Mouse (Mus musculus) frontal cortex, adult 2 months (tissue): ENCODE measurements around the gene Eif1ax. TPM values are rescaled to one million over a fixed set of nuclear protein-coding genes. Genes with fewer than 3 reads are reported as not detected.
A peak's percentile ranks its signal among the peaks of the same experiment; 100 is the strongest.
"Not testable (repeated sequence)": the region's sequence is repeated elsewhere in the genome, so short reads cannot be mapped to it uniquely, and the experiment has no call there.

Experiments used
- DNase-seq, 2 experiments: peaks; one replicate each; pipeline ENCODE4 v3.0.0; 2022; ENCODE audit warnings: low spot score in 1 of 2; ENCODE audit errors: extremely low spot score in 1 of 2
- polyA plus RNA-seq: library from polyadenylated mRNA; depleted of rRNA; stranded (reverse); fragments of >200 nt; gene quantifications from 2 replicates; pipeline ENCODE4 v1.2.3, GENCODE M21; 2012; rRNA removed

Gene Eif1ax
- 53.7 and 59.2 TPM in 2 replicates for polyA plus RNA-seq

GRCm38 (mm10) chrX:159371831-159372752 is at the start of gene Eif1ax:
Gene Eif1ax (plus strand): TSS chrX:159372178.
- DNase-seq: peak; percentile 14 to 48

DNA sequence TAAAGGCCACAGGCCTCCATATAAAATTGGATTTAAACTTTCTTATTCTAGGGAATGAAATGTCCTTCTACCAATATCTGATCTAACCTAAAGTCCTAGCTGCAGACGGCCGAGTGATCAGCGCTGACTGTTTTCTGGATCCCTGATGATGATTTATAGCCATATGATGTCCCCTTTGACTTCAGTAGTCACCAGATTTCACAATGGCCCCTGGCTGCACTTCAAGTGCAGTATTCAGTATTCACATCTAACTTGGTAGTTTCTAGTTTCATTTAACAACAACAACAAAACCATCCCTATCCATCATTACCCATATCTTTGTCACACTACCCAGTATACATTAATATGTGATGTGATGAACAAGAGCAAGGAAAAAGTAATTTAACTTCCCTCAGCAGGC is 7.5 kb upstream of the Eif1ax start:
- DNase-seq: no peak

- no peak for DNase-seq
Observed at GRCm38 (mm10) chrX:159372753-159373144, 771 bp downstream of the Eif1ax start.

- no peak for DNase-seq
Observed at GRCm38 (mm10) chrX:159387105-159387504, 15.1 kb downstream of the Eif1ax start.

- DNase-seq: no peak
Observed at GRCm38 (mm10) chrX:159388953-159389352, 17.0 kb downstream of the Eif1ax start.

DNA sequence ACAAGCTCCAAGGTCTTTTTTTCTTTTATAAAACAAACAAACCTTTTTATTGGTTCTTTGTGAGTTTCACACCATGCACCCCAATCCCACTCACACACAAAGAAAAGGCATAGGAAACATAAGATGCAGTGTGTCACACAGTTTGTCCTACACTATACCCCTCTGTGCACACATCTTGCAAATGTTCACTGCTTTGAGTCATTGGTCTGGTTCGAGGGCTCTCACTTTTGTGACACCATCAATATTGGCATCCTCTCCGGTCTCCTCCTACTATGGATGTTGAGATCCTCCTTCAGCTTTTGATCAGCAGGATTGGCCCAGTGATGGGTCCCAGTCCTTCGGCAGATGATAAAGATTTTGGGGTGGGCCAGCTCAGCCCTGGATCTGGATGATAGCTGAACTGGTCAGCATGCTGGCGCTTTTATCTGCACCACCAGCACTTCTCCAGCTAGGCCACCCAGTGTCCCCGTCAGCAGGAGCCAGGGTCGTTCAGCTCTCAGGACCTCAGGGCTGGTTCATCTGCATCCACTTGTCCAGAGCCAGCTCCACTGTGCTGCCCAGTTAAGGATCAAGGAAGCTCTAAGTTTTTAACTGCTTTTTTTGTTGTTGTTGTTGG is 18.5 kb downstream of the Eif1ax start:
- DNase-seq: no peak

DNA sequence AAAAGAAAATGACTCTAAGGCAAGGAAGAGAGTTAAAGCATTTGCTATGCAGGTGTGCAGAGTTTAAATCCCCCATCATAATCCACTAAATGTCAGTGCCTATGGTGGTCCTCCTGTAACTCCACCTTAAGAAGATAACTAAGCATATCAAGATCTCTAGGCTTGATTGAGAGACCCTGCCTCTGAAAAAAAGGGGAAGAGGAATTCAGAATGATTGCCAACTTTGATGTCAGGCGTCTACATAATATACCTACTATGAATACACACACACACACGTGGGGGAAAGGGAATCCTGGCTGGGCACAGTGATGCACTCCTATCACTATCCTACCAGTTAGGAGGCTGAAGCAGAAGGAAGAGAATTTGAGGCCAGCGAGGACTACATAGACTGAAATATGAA is 19.3 kb downstream of the Eif1ax start:
- no peak for DNase-seq

- DNase-seq: peak in 1 of 2 experiments; percentile 15
Observed at GRCm38 (mm10) chrX:159409253-159409652, 37.3 kb downstream of the Eif1ax start.

GRCm38 (mm10) chrX:159414130-159414828 is 42.3 kb downstream of the Eif1ax start, which contains the start of gene Map7d2:
Gene Map7d2 (plus strand): TSS chrX:159414572.
- peak; percentile 4 to 62 for DNase-seq

- DNase-seq: peak in 1 of 2 experiments; percentile 21
Observed at GRCm38 (mm10) chrX:159414829-159415673, 43.1 kb downstream of the Eif1ax start.

GRCm38 (mm10) chrX:159430507-159430906 is 58.5 kb downstream of the Eif1ax start:
- not testable (repeated sequence) for DNase-seq

Other genes with a start within 250 kb of the Eif1ax start
- 23.1 and 23.6 TPM in 2 replicates for gene Rps6ka3, start 161.9 kb upstream of the Eif1ax start, polyA plus RNA-seq
- 59.6 and 63.0 TPM in 2 replicates for gene Map7d2, start 42.4 kb downstream of the Eif1ax start, polyA plus RNA-seq
- gene Bclaf3, start 154.5 kb downstream of the Eif1ax start, polyA plus RNA-seq: 9.8 and 11.2 TPM in 2 replicates